Mouse (Mus musculus): ENCODE results near the gene Prkag2.

- TF ChIP-seq CTCF (IDR thresholded peaks at IDR 0.05; ENCODE audit: low read depth) (no peak), EP300 (IDR thresholded peaks at IDR 0.05; ENCODE audit: low read depth) (no peak)
These were observed 171.6 kb downstream of the Prkag2 start for GRCm38 (mm10) chr5:24928816-24929215.
